Mouse (Mus musculus) cortical plate, adult 2 months (tissue): ENCODE data around the gene Preb.

Experiments
- CTCF ChIP-seq: fragments of 200-500 bp; IDR thresholded peaks from 2 replicates; pipeline ENCODE4 v1.5.1; 2011; ENCODE audit warnings: mild to moderate bottlenecking, control low read depth, low read length; ENCODE audit not compliant: insufficient read depth; ENCODE audit errors: extremely low read depth
- POLR2A ChIP-seq: fragments of 200-500 bp; IDR thresholded peaks from 2 replicates; pipeline ENCODE4 v1.6.1; 2011; ENCODE audit warnings: mild to moderate bottlenecking, low read length, control low read depth; ENCODE audit not compliant: insufficient read depth; ENCODE audit errors: extremely low read depth

GRCm38 (mm10) chr5:31000993-31001392, 40.8 kb upstream of the Preb start:
- no peak for TF ChIP-seq CTCF
- TF ChIP-seq POLR2A = no peak
